Mouse (Mus musculus) testis, adult 2 months (tissue): ENCODE measurements around the gene Krt36.

Experiments
- CTCF ChIP-seq: fragments of 200-500 bp; IDR thresholded peaks from 2 replicates; pipeline ENCODE4 v1.5.1; 2012; ENCODE audit warnings: low read depth, mild to moderate bottlenecking, inconsistent platforms, low read length, moderate library complexity; ENCODE audit not compliant: control insufficient read depth, insufficient read depth, insufficient replicate concordance
- POLR2A ChIP-seq: fragments of 200-500 bp; IDR thresholded peaks from 2 replicates; pipeline ENCODE4 v1.6.1; 2012; ENCODE audit warnings: low read depth, mild to moderate bottlenecking, inconsistent platforms, low read length, moderate library complexity; ENCODE audit not compliant: control insufficient read depth

GRCm38 (mm10) chr11:100088378-100089025 lies 16.9 kb downstream of the Krt36 start:
- TF ChIP-seq POLR2A = no peak
- no peak for TF ChIP-seq CTCF
